Mouse (Mus musculus): ENCODE measurements around the gene Tbc1d24.

Tbc1d24 gene

DNA sequence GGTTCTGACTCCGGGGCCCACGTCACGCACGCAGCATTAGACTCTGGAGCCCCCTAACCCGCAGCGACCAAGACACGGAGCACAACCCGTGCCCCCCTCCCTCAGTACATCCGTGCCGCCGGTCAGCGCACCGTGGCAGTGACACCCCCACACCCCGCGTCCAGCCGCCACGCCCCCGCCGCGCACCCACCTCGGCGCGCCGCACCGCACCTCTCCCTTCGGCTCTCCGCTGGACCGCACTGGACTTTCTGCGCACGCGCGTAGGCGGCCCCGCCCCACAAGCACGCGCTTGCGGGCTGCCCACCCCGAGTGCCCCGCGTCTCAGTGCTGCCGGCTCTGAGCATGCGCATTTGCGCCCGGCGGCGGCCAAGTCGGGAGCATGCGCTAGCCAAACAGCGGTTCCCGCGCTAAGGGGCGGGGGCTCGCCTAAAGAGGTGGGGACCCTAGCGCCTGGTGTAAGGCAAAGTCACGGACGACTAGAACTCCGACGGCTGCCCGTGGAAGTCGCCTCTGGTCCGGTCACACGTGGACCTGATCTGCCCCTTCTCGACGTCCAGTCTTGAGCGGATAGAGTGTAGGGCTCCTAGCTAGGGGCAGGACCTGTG is at the start of gene Tbc1d24:
TSS of gene Tbc1d24 (minus strand) at position 279 of the 605 bp plus-strand sequence.
- DNase-seq (ENCODE audit: extremely low read depth, low read depth, low spot score): no peak

DNA sequence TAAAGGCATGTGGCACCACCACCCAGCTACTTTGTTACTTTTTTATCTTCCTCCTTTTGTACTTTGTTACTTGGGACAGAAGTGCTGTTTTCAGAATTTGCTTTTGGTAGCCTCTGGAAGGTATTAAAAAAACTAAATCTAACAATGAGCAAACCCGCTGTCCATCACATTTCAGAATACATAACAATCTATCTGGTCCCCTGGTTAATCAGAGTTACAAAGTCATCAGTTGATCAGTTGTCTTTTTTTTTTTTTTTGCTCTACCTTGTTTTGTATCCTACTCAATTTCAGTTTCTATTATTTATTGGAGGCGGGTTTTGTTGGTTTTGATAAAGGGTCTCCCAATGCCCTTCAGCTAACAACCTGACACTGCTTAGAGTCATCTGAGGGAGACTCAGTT is 47.0 kb upstream of the Tbc1d24 start:
- DNase-seq (ENCODE audit: extremely low read depth, low read depth, low spot score): no peak

DNA sequence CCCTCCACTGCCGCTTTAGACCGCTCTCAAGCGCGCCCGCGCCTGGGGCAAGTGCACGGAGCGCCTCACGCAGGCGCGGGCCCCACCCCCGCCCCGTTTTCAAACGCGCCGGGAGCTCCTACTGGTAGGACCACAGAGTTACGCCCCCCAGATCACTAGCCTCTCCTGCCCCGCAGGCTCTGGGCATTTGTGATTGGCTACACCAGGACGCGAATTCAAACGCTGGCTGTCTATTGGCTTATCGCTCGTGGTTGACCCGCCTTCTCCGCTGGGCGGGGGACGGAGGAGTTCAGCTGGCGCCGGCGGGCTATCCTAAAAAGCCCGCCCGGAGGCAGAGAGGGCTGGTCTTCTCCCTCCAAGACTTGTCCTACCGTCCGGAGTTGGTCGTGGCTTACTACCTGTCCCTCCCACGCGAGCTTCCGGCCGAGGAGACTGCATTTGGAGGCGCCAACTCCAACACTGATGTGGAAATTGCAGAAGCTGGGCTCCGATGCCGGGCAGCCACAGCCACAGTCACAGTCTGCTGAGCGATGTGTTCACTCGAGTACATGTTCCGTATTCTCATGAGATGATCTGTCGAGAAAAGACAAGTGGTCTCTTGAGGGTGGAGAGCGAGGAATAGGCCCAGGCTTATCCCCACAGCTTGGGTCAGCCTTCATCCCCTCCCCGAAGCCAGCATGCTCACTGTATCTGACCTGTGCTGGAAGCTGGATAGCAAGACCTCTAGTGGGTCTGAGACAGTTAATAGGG is 46.1 kb upstream of the Tbc1d24 start, which contains the start of gene Ccnf:
TSS of gene Ccnf (minus strand) at position 165 of the 750 bp plus-strand sequence.
- peak; percentile 85 for DNase-seq (ENCODE audit: extremely low read depth, low read depth, low spot score)

DNA sequence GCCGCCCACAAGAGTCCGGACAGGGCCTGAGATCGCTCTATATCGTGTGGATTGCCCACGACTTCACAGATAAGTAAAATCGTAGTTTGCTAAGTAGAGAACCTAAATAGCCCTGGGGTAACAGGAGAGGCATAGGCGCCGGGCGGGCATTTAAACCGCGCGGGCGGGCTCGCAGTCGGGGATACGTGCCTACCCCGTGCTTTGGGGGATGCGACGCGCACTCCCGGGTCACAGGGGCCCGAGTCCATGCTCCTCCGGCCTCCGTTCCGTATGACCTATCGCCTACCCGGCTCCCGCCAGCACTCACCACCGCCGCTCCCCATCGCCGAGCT is 45.6 kb upstream of the Tbc1d24 start:
- no peak for DNase-seq (ENCODE audit: extremely low read depth, low read depth, low spot score)

DNA sequence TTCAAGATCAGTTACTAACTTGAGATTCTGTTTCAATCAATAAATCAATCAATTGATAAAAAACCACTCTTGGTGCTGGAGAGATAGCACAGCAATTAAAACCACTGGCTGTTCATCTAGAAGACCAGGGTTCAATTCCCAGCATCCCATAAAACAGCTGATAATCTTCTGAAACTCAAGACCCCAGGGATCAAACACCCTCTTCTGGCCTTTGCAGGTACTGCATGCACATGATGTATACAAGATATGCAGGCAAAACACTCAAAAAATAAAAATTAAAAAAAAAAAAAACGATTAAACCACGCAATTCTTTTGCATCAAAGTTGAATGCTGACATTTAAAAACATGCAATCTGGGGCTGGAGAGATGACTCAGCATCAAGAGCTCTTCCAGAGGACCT is 43.3 kb upstream of the Tbc1d24 start:
- DNase-seq (ENCODE audit: extremely low read depth, low read depth, low spot score): no peak

DNA sequence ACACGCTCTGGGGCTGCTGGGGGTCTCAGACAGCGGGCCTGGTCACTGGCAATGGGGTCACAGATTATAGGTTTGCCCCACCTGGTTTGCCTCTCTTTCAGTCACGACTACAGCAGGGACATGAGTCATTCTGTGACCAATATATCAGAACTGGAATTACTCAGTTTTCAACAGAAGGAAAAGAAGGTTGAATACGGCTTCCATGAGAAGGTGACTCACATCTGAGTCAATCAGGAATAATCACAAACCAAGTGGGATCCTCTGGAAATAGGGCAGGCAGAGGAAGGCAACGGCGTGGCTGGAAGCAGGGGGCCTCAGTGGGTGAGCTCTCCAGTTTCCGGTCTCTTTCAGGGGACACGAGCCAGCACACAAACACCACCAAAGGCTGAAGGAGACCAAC is 38.7 kb upstream of the Tbc1d24 start:
- no peak for DNase-seq (ENCODE audit: extremely low read depth, low read depth, low spot score)

DNA sequence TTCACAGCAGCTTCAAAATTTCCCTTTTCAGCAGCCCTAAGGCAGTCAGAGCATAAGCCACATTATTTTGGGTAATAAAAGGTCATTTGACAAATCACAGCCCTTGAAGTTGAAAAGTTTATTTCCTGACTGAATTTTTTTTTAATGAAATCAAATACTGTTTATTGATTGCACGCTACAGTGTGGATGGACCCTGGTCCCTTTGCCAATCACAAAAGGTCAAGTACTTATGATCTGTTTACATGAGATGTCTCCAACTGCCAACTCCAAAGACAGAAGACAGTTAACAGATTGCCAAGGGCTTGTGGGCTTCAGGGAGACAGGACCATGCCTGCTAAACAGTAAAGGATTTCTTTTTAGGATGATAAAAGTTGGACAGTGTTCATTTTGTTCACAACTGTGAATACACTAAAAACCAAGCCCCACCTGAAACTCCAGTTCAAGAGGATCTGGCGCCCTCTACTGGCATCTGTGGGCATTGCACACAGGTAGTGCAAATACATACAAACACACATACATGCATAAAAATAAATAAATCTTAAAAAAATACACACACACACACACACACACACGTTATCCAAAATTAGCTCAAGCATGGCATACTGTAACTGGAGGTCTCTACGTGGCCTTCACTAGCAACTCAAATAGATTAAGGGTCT is 38.1 kb upstream of the Tbc1d24 start:
- no peak for DNase-seq (ENCODE audit: extremely low read depth, low read depth, low spot score)

DNA sequence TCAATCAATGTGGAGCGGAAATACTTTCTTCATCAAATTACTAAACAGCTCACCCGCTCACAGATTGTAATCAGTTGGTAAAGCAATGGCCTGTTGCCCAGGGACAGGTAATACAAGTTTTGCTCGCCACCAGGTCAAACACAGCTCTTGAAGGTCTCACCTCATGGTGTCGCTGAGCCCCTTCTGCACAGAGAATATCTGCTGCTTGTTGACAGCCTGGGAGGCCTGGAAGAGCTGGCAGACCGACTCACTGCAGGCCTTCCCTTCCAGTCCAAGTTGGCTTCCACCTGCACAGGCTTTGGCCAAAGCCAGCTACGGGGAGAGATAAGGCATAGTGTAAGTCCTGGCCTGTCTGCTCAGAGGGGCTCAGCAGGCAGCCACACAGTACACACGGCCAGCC is 31.6 kb upstream of the Tbc1d24 start:
- peak; percentile 56 for DNase-seq (ENCODE audit: extremely low read depth, low read depth, low spot score)

DNA sequence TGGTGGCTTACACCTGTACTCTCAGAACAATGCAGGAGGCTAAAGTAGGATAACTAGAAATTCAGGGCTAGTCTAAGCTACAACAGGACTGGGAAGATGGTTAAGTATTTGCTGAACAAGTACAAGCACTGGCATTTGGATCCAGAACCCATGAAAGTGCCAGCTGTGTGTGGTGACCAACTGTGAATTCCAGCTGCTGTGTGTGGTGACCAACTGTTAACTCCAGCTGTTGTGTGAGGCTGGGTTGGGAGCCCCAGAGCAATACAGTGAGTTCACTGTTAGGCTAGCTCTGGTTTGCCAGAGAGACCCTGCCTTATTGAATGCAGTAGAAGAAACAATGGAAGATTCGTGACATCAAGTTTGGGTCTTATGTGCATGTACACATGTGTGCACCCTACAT is 31.1 kb upstream of the Tbc1d24 start:
- no peak for DNase-seq (ENCODE audit: extremely low read depth, low read depth, low spot score)

DNA sequence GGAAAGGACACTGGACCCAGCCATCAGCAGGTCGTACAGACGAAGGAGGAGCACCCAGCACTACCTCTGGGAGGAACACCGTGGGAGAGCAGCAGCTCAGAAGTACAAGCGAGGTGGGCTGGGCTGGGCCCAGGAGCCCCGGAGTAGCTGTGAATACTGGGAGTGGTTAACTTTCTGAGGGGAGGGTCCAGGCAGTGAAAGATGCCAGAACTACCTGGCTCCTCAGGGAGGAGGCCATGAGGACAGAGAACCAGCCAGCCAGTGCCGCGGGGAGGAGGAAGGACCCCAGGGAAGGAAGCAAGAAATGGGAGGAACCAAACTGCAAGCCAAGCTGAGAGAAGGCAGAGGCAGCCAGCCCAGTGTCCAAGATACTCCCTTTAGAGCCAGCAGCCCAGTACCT is 22.6 kb upstream of the Tbc1d24 start:
- DNase-seq (ENCODE audit: extremely low read depth, low read depth, low spot score): no peak

DNA sequence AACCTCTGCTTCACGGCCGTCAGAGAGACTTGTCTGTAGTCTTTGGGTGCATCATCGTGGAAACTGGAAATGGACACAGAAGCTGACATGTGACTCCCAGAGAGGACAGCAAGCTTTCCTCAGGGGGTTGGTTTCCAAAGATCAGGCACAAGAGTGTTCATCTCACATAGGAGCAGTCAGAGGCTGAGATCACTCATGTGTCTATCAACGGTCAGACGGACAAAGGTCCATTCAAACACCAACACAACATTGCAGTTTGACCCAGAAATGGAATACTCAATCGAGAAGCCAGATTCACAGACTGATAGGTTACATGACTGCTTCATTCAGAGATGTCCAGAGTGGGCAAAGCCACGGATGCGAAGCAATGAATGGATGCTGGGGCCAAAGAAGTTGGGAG is 21.4 kb upstream of the Tbc1d24 start:
- DNase-seq (ENCODE audit: extremely low read depth, low read depth, low spot score): no peak

DNA sequence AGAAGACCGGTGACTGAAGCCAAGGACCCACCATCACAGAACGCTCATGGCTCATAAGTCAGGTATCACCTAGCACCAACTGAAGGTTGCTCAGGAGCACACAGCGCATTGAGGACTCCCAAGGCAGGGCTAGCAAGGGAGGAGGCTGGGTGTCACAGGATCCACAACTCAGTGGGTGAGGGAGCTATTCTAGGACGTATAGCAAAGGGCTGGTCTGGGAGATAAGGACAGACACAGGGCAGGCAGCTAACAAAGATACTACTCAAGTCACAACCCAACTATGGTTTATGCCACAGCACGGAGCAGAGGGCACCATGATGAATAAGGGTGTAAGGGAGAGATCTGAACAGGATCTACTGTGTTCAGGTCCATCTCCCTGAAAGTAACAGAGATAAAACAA is 20.5 kb upstream of the Tbc1d24 start:
- DNase-seq (ENCODE audit: extremely low read depth, low read depth, low spot score): no peak

DNA sequence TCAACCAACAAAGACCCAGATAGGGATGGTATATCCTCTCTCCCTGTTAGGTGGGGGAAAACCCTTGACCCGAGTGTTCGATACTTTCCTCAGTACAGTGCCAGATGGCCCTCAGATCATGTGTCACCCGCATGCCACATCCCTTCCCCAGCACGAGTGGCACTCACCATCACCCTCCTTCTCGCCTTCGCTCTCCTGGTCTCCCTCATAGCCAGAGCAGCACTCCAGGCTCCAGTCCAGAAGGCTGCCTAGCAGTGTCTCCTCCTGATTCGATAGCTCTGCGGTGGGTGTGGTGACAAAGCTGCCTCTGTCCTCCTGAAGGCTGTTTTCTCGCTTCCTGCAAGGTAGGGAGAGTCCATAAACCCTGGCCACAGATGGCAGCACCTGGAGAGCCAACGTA is 19.4 kb upstream of the Tbc1d24 start:
- DNase-seq (ENCODE audit: extremely low read depth, low read depth, low spot score): no peak

DNA sequence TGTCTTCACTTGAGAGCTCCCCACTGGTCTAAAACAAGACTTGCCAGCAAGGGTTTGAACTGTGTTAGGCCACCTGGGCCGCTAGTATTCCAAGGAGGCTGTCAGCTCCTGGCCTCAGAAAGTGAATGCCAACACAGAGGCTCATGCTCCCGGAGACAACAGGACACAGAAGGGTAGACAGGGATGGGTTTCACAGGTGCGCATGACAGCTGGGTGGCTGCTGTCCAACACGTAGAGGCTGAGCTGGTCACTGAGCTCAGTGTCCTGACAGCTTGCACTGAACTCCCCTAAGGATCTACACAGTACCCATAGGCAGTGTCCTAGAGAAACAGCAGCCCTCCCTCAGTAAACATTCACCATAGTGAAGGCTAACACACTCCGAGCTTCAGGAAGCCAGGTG is 18.2 kb upstream of the Tbc1d24 start:
- DNase-seq (ENCODE audit: extremely low read depth, low read depth, low spot score): no peak

DNA sequence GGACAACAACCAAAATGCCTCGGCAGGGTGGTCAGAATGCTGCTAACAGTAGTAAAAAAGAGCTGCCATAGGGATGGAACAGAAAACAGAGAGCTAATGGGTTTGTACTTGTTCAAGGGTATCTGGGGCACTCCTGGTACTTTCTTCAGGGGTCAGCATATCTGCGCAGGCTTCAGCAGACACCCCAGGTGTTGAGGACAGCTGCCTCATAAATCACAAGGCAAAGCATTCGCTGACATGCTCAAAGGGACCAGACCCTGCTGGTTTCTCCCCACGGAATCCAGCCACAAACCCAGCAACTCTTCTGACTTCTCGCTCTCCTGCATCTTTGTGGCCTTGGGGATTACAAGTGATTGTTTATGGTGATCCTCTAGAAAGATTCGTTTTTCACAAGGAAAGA is 17.3 kb upstream of the Tbc1d24 start:
- no peak for DNase-seq (ENCODE audit: extremely low read depth, low read depth, low spot score)

DNA sequence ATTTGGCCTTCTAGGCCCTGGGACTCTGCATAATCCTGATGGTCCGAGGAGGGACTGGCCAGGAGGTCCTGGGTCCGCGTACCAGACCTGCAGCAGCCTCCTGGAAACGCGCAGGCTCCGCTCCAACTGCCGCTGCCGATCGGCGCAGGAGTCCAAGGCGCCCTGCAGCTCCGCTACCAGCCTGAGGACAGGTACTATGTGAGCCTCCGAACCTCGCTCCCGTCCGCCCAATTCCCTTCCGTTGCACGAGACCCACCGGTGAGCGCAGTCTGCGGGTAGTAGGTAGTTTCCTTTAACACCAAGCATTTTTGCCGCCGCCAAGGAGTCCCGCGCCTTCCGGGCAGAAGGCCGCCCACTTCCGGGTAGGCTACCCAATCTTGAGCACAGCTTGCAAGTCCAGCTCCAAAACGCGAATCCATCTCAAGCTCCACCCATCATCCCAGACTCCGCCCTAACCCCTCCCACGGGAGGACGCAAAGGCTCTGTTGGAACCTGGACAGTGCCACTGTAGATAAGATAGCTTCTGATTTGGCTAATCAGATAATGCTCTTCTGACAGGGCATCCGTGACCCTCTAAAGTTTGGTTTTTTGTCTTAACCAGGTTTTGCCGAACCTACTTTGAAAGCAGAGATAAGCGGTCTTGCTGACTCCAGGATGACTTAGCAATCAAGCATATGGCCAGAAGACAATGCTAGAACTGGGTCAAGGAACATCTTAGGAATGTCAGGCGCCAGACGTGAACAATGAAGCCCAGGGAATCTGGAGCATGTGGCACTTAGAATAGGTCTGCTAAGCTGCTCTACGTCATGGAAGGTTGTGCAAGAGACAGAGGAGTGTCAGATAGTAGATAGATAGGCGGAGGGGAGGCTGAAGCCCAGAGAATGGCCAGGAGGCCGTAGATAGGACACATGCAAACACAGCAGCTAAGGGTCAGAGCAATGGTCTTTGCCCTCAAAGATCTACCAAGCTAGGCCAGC is 15.4 kb upstream of the Tbc1d24 start, which contains the start of gene Tedc2:
TSS of gene Tedc2 (minus strand) at position 417 of the 977 bp plus-strand sequence.
- no peak for DNase-seq (ENCODE audit: extremely low read depth, low read depth, low spot score)

DNA sequence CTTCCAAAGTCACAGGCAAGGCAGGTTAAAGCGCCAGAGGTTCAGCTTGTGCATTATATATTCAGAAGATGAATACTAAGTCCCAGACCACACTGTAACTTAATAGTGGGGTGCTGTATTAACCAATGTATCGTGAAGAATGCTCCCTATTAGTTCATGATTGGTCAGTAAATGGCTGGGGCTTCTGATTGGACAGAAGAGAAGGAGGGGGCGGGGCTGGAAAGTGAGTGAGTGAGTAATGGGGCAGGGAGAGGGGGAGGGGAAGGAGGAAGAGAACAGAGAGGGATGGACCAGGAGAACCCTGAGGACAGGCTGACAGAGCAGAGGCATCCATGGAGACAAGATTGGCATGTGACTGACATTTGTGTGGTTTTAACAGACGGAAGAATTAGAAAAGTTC is 11.5 kb upstream of the Tbc1d24 start:
- DNase-seq (ENCODE audit: extremely low read depth, low read depth, low spot score): no peak

DNA sequence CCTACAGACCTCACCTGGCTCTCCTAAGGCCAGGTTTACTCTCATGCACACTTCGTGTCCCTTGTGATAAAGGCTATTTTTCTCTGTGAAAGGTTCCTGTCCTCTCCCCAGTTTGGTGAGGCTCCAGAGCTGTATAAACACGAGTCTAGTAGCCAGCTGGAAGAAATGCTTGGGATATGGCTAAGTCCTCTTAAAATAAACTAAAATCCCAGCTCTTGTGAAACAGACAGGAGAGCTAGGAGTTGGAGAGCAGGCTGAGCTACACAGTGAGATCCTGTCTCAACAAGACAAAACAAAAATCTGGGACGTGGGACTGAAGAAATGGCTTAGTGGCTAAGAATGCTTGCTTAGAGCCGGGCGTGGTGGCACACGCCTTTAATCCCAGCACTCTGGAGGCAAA is 7.8 kb upstream of the Tbc1d24 start:
- DNase-seq (ENCODE audit: extremely low read depth, low read depth, low spot score): peak; percentile 95

DNA sequence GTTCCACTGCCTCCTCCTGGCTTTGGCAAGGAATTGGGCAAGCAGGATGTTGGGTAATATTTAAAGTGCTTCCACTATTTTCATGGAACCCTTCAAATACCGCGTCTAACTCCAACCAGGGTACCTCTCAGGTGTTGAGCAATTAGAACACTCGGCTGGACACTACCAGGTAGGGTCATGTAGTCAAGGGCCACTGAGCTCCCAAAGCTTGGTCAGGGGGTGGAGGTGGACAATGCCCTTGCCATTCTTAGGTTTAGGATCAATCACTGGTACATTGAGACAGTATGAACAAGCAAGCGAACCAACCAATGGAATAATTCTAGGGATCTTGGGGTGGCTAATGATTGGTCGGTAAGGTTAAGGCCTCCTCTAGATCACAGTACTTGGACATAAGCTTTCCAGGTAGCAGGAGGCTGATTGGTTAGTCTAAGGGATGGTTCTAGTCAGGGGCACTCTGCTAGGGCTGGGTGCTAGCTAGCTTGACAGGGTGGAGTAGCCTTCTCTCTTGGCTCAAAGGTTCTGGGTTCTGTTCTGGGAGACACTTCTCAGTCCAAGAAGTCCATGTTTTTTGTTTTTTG is 7.2 kb upstream of the Tbc1d24 start:
- no peak for DNase-seq (ENCODE audit: extremely low read depth, low read depth, low spot score)

DNA sequence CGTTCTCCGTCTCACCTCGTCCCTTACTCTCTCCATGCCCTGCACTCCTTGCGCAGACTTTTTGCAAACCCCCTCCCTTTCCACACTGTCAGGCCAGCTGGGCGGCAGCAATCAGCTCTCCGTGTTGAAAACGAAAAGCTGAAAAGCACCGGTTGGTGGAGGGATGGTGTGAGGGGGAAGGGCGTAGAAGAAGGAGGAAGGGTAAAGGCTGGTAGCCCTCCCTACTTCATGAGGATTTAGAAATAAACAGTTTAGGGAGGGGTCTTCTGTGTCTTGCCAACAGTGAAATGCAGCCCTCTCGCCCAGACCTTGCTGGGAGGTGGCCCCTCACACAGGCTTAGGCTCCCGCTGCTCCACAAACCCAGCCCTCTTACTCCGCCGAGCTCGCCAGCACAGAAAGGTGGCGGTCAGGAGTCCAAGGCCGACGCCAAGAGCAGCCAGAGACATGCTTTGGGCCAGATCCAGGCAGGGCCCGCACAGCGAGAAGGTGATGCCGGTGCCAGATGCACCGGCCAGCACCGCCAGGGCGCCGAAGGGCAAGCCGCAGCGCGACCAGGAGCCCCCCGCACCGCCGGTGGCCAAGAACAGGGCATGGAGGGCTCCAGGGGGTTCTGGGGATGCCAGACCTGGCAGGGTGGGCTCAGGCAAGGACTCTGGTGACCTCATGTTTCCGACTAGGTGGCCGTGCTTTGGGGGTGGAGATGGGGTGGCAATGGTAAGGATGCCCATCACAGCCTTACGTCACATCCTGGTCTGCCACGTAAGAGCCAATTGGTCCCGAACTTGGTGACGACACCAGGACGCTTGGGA is 6.5 kb upstream of the Tbc1d24 start:
- no peak for DNase-seq (ENCODE audit: extremely low read depth, low read depth, low spot score)
